Mouse (Mus musculus): ENCODE measurements around the gene 1700067K01Rik. TPM values are rescaled to one million over a fixed set of nuclear protein-coding genes. Genes with fewer than 3 reads are reported as not detected.

1700067K01Rik gene
- 3.0 TPM in 1 of 2 replicates, not detected in the other for polyA plus RNA-seq (2011; ENCODE audit: insufficient read depth, insufficient read length, low replicate concordance, missing spikeins)

DNA sequence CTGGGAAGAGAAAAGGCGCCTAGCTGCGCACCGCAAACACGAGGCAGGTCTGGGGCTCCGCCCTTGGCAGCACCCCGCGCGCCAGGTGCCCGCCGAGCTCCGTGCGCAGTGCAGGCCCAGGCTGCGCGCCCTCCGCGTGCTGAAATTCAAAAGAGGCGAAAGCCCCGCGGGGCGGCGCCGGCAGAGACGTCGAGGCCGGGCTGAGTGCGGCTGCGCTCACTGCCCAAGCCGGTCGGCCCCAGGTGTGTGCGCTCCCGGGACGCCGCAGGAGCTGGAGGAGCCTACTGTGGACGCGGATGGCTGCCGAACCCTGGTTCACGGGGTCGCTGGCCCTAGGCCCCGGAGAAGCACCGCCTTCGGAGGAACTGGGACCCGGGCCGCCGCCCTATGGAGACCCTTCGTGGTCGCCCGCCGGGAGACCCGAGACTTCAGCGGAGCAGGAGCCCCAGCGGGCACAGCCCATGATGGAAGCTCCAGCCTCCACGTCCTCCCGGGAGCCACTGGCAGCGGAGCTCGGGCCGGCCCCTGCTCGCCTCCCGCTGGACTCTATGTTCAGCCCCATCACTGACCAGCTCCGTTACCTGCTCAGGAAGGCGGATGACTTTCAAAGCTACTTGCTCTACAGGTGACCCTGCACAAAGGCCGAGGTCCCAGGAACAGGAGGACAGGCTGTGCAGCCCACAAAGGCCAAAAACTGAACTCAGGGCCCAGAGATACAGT is at the start of gene 1700067K01Rik:
TSS of gene 1700067K01Rik (plus strand) at position 222 of the 720 bp plus-strand sequence.
- TF ChIP-seq CTCF (IDR thresholded peaks at IDR 0.05; ENCODE audit: control insufficient read depth, insufficient read depth, low read length) = no peak
- no peak for TF ChIP-seq POLR2A (IDR thresholded peaks at IDR 0.05; ENCODE audit: borderline replicate concordance, control insufficient read depth, low read depth, low read length)
- Histone ChIP-seq H3K4me3 (replicated peaks; ENCODE audit: control insufficient read depth, low read depth, low read length) (no peak within 1 kb of the TSS), H3K27ac (ENCODE audit: control insufficient read depth, insufficient read depth, low read depth, low read length, poor library complexity) (no peak within 1 kb of the TSS), H3K4me1 (ENCODE audit: control insufficient read depth, insufficient read depth, low read length) (peaks cover 2% of the 10 kb centered on the region; the same call in 1 of the 2 replicates)
- WGBS = 94% methylated on average over 61 of the region's 61 CpGs

DNA sequence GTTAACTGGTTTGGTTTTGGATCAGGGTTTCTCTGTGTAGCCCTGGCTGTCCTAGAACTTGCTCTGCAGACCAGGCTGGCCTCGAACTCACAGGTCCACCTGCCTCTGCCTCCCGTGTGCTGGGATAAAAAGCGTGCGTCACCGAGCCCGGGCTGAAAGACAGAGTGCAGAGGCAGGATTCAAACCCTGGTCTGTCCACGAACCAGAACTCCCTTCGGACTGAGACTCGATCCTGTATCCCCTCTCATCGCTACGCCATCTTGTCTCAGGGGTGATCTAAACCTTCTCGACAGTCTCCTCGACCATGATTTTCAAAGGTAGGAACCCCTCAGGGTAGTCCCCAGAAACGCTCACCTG is 46.6 kb upstream of the 1700067K01Rik start:
- TF ChIP-seq POLR2A (IDR thresholded peaks at IDR 0.05; ENCODE audit: borderline replicate concordance, control insufficient read depth, low read depth, low read length) = no peak
- peak overlapping the region; percentile 92 for H3K4me3 ChIP-seq (replicated peaks; ENCODE audit: control insufficient read depth, low read depth, low read length)
- H3K4me1 ChIP-seq (ENCODE audit: control insufficient read depth, insufficient read depth, low read length) = peaks cover 3% of the 10 kb centered on the region; the same call in 1 of the 2 replicates
- 3% methylated on average over 14 of the region's 14 CpGs for WGBS
- H3K27ac ChIP-seq (ENCODE audit: control insufficient read depth, insufficient read depth, low read depth, low read length, poor library complexity) = no peak overlapping the region

DNA sequence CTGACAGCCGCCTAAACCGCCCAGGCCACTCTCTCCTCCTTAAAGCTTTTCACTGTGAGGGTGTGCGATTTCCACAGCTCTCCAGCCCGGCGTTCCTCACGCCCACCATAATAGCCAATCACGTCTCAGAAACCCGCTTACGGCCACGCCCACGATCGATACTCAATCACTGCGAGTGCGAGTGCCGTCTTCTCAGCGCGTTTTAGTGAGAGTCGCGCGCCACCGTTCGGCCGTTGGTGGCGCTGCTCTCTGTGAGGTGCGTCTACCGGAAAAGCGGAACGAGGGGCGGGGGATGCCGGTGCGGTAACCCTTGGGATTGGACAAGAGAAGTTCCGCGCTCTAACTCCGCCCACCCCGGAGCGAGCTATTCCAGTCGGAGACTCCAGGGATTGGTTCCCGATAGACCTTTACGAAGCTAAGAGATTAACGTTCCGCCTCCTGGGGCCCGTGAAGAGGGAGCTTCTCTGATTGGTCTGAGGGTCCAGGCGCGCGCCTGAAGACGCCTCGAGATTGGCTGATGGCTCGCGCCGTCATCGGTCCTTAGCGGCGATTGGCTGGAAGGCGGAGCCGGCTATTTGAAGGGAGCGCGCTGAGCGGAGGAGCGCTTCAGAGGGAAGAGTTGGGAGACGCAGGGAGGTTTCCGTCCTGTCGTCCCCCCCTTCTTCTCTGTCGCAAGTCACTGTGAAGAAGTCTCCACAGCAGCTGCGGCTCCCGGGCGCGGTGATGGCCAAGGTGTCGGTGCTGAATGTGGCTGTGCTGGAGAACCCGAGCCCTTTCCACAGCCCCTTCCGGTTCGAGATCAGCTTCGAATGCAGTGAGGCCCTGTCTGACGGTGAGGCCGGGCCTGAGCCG is 46.0 kb upstream of the 1700067K01Rik start, which contains the start of the genes Gm10644 and Asf1b:
TSS of gene Gm10644 (minus strand) at position 100 of the 852 bp plus-strand sequence.
TSS of gene Asf1b (plus strand) at position 402 of the 852 bp plus-strand sequence.
- H3K4me1 ChIP-seq (ENCODE audit: control insufficient read depth, insufficient read depth, low read length) = peaks cover 3% of the 10 kb centered on the region; the same call in 1 of the 2 replicates
- peak within 1 kb of the TSS; percentile 36 for H3K27ac ChIP-seq (ENCODE audit: control insufficient read depth, insufficient read depth, low read depth, low read length, poor library complexity)
- TF ChIP-seq CTCF (IDR thresholded peaks at IDR 0.05; ENCODE audit: control insufficient read depth, insufficient read depth, low read length) (peak; percentile 90), POLR2A (IDR thresholded peaks at IDR 0.05; ENCODE audit: borderline replicate concordance, control insufficient read depth, low read depth, low read length) (peak; percentile 76; the same call in 1 of the 2 replicates)
- H3K4me3 ChIP-seq (replicated peaks; ENCODE audit: control insufficient read depth, low read depth, low read length) = peak within 1 kb of the TSS; percentile 92
- under 1% methylated on average over 75 of the region's 75 CpGs for WGBS

DNA sequence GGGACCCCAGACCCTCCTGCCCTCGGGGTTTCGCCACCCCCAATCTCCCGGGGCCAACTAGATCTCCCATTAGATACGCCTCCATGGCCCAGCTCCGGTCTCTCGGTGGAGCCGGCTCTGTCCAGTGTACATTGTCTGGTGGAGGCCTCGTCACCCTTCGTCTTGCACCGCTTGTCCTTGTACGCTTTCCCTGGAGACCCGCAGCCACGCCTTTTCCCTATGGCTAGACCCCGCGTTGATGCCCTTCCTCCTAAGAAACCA is 45.4 kb upstream of the 1700067K01Rik start:
- peaks cover 3% of the 10 kb centered on the region; the same call in 1 of the 2 replicates for H3K4me1 ChIP-seq (ENCODE audit: control insufficient read depth, insufficient read depth, low read length)
- TF ChIP-seq POLR2A (IDR thresholded peaks at IDR 0.05; ENCODE audit: borderline replicate concordance, control insufficient read depth, low read depth, low read length) = no peak
- no peak for TF ChIP-seq CTCF (IDR thresholded peaks at IDR 0.05; ENCODE audit: control insufficient read depth, insufficient read depth, low read length)
- peak overlapping the region; percentile 36 for H3K27ac ChIP-seq (ENCODE audit: control insufficient read depth, insufficient read depth, low read depth, low read length, poor library complexity)
- WGBS = 9% methylated on average over 15 of the region's 15 CpGs
- peak overlapping the region; percentile 92 for H3K4me3 ChIP-seq (replicated peaks; ENCODE audit: control insufficient read depth, low read depth, low read length)

DNA sequence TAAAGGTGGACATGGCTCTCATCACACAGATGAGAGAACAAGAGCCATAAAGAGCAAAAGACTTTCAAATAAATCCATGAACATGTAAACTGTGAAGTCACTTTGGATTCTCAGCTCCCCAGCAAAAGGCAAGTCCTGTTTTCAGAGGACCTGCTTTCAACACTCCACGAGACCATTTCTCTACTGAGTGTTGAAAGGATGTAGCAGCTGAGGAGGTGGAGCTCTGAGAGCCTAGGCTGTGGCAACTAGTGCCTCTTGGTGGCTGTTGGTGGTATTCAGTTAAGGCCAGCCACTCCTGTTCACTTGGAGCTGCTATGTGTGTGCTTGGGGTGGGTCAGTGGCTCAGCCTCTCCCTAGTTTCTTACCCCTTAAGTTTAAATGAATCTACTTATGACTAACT is 44.5 kb upstream of the 1700067K01Rik start:
- Histone ChIP-seq H3K4me1 (ENCODE audit: control insufficient read depth, insufficient read depth, low read length) (peaks cover 3% of the 10 kb centered on the region; the same call in 1 of the 2 replicates), H3K4me3 (replicated peaks; ENCODE audit: control insufficient read depth, low read depth, low read length) (peak overlapping the region; percentile 92), H3K27ac (ENCODE audit: control insufficient read depth, insufficient read depth, low read depth, low read length, poor library complexity) (no peak overlapping the region)
- WGBS = 0% methylated on average over 1 of the region's 1 CpGs
- no peak for TF ChIP-seq POLR2A (IDR thresholded peaks at IDR 0.05; ENCODE audit: borderline replicate concordance, control insufficient read depth, low read depth, low read length)
- peak; percentile 42; the same call in 1 of the 2 replicates for TF ChIP-seq CTCF (IDR thresholded peaks at IDR 0.05; ENCODE audit: control insufficient read depth, insufficient read depth, low read length)

DNA sequence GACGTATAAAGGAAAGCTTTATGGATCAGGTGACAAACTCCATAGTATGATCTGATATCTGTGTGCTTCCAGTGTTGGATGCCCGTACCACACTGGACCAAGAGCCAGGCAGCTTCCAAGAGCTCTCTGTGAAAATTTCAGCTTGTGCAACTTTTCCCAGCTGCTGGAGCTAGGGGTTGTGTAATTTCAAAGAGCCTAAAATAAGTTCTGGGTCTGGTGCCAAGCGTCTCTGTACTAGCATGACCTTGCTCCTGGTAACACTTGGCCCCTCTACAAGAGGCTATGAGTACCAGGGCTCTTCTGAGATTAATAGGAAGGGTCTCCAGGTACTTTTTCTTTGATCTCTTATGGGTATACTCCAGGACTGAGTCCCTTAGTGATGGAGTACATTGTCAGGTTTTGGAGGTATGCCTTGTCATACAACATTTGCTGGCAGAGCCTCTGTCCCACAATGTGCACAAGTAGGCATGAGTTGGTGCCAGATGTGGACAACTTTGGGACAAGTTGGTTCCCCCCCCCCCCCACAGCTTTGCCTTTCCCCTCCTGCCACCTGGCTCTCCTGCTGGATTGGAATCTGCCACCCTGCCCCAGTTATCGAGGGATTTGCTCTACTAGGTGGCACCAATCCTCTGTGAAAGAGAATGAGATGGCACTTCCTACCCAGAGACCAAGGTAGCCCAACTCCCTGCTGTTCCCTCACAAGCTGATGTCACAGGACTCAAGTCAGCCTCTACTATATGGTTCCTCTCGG is 37.1 kb upstream of the 1700067K01Rik start:
- TF ChIP-seq CTCF (IDR thresholded peaks at IDR 0.05; ENCODE audit: control insufficient read depth, insufficient read depth, low read length) (no peak), POLR2A (IDR thresholded peaks at IDR 0.05; ENCODE audit: borderline replicate concordance, control insufficient read depth, low read depth, low read length) (no peak)
- H3K4me1 ChIP-seq (ENCODE audit: control insufficient read depth, insufficient read depth, low read length) = no peaks in the 10 kb centered on the region
- H3K27ac ChIP-seq (ENCODE audit: control insufficient read depth, insufficient read depth, low read depth, low read length, poor library complexity) = no peak overlapping the region
- WGBS = 79% methylated on average over 5 of the region's 5 CpGs
- H3K4me3 ChIP-seq (replicated peaks; ENCODE audit: control insufficient read depth, low read depth, low read length) = no peak overlapping the region

DNA sequence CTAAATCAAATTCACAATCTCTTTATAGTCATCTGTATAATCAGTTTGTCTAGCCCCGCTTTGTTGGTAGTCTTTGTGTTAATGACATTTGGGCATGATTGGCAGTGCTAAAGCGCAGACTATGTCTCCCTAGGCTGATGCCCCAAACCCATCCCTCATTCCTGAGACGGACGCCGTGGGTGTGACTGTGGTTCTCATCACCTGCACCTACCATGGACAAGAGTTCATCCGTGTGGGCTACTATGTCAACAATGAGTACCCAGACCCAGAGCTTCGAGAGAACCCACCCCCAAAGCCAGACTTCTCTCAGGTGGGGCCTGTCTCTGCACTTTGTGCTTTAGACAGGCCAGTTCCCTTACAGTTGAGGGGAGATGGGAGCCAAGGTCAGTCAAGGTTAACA is 33.6 kb upstream of the 1700067K01Rik start:
- no peak overlapping the region for H3K4me3 ChIP-seq (replicated peaks; ENCODE audit: control insufficient read depth, low read depth, low read length)
- H3K4me1 ChIP-seq (ENCODE audit: control insufficient read depth, insufficient read depth, low read length) = no peaks in the 10 kb centered on the region; the same call in 1 of the 2 replicates
- 96% methylated on average over 7 of the region's 7 CpGs for WGBS
- TF ChIP-seq POLR2A (IDR thresholded peaks at IDR 0.05; ENCODE audit: borderline replicate concordance, control insufficient read depth, low read depth, low read length) (no peak), CTCF (IDR thresholded peaks at IDR 0.05; ENCODE audit: control insufficient read depth, insufficient read depth, low read length) (no peak)
- H3K27ac ChIP-seq (ENCODE audit: control insufficient read depth, insufficient read depth, low read depth, low read length, poor library complexity) = no peak overlapping the region
